Mouse (Mus musculus): ENCODE measurements around the gene Lrrc61. TPM values are rescaled to one million over a fixed set of nuclear protein-coding genes. Genes with fewer than 3 reads are reported as not detected.

Gene Lrrc61
- total RNA-seq, 2 experiments from 2014 or later = 12.4 to 16.7 TPM

Other genes starting within 250 kb of the Lrrc61 start
- gene Krba1, start 159.2 kb upstream of the Lrrc61 start, total RNA-seq (2021) = 10 to 100 TPM; 27.3 to 30.8 TPM
- 10 to 100 TPM; 17.8 to 25.2 TPM for gene Zfp467, start 109.0 kb upstream of the Lrrc61 start, total RNA-seq (2021)
- gene Sspo, start 106.6 kb upstream of the Lrrc61 start, total RNA-seq (2021) = 1 to 10 TPM in 1 of 2 experiments, under 1 TPM in 1; 0.62 to 1.2 TPM
- gene Atp6v0e2, start 17.2 kb upstream of the Lrrc61 start, total RNA-seq (2021) = 10 to 100 TPM; 14.4 to 15.7 TPM
- 100 to 1,000 TPM in 1 of 2 experiments, 10 to 100 TPM in 1; 86.7 to 106 TPM for gene Rarres2, start 18.0 kb downstream of the Lrrc61 start, total RNA-seq (2021)
- not detected for gene Gm45021, start 34.8 kb downstream of the Lrrc61 start, total RNA-seq (2021)
- 10 to 100 TPM; 24.3 to 27.7 TPM for gene Repin1, start 39.1 kb downstream of the Lrrc61 start, total RNA-seq (2021)
- gene Gm44965, start 39.1 kb downstream of the Lrrc61 start, total RNA-seq (2021) = 1 to 10 TPM in 1 of 2 experiments, not detected in 1; 5.4 TPM
- 1 to 10 TPM; 5.8 to 5.9 TPM for gene Zfp775, start 47.3 kb downstream of the Lrrc61 start, total RNA-seq (2021)
- gene AI854703, start 72.0 kb downstream of the Lrrc61 start, total RNA-seq (2021) = under 1 TPM; 0.50 to 0.89 TPM
- 10 to 100 TPM; 11.0 to 14.0 TPM for gene Gimap8, start 92.4 kb downstream of the Lrrc61 start, total RNA-seq (2021)
- gene Gimap9, start 121.3 kb downstream of the Lrrc61 start, total RNA-seq (2021) = 1 to 10 TPM; 6.0 to 7.5 TPM
- gene Gimap4, start 129.8 kb downstream of the Lrrc61 start, total RNA-seq (2021) = 10 to 100 TPM; 46.9 to 57.4 TPM
- 10 to 100 TPM; 73.8 to 74.5 TPM for gene Gimap6, start 153.4 kb downstream of the Lrrc61 start, total RNA-seq (2021)
- 1 to 10 TPM; 5.0 to 6.6 TPM for gene Gm28053, start 163.8 kb downstream of the Lrrc61 start, total RNA-seq (2021)
- not detected for gene Gimap7, start 163.8 kb downstream of the Lrrc61 start, total RNA-seq (2021)
- 10 to 100 TPM; 19.1 to 20.3 TPM for gene Gimap1, start 184.3 kb downstream of the Lrrc61 start, total RNA-seq (2021)
- 10 to 100 TPM; 10.1 to 13.3 TPM for gene Gimap5, start 191.4 kb downstream of the Lrrc61 start, total RNA-seq (2021)
- gene Gimap3, start 216.1 kb downstream of the Lrrc61 start, total RNA-seq (2021) = under 1 TPM; 0.45 to 0.72 TPM